Mouse (Mus musculus): ENCODE measurements around the gene Tssk3.

DNA sequence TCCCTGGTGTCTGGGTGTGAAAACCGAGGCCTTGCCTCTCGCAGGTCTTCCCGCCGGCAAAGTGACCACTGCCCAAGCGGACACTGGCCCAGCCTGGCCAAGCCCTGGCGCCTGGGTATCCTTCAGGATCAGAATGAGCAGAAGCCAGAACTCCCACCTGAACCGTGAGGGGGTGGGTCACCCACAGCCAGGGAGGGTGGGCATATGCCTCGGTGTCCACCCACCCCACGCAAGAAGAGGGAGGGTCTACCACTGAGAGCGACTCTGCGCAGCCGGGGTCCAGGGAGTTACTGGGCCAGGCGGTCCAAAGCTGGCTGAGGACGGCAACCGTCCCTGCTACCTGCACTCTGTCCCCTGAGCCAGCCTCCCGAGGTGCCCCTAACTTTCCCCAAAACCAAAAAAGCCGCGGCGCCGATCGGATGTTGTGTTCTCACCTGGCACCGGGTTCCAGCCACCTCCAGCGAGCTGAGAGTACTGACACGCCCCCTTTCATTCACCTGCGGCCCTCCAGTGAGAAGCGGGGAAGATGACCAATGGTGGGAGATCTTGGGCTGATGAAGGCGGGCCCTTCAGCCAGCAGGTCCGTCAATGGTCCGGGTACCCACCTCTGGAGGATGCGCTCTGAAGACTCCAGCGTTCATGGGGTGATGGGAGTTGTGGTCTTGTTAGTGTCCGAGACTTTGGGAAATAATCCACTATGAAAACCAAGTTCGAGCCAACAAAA, 50.3 kb downstream of the Tssk3 start, which contains the start of gene Zbtb8b:
- no peak for TF ChIP-seq CTCF (IDR thresholded peaks at IDR 0.05; ENCODE audit: control insufficient read depth, insufficient read depth, insufficient replicate concordance, low read depth, low read length)
- no peak for TF ChIP-seq POLR2A (IDR thresholded peaks at IDR 0.05; ENCODE audit: control insufficient read depth, low read depth, low read length)

Data from testis, adult 2 months (tissue).